Mouse (Mus musculus) urinary bladder, postnatal 4 days (tissue): ENCODE results near the gene Pfkp.

Experiments used
- DNase-seq, 2 experiments: peaks; one replicate each; pipeline ENCODE4 v3.0.0; 2021 to 2022; ENCODE audit warnings: low spot score in 2 of 2

Gene Pfkp

DNA sequence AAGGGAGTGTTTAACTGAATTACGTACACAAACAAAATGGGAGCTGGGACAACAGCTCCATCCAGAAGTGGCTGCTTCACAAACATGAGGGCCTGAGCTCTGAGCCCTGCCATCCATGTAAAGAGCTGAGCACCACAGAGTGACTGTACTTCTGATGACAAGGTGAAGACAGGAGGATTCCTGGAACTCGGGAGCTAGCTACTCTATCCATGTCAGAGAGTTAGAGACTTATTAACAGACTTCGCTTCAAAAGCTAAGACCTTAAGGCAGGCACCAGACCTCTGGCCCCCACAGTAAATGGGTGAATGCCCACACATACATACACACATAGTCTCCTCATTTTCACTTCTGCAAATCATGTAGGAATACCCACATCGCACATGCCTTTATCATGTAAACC is 11.6 kb downstream of the Pfkp start:
- peak in 1 of 2 experiments; percentile 6 for DNase-seq

DNA sequence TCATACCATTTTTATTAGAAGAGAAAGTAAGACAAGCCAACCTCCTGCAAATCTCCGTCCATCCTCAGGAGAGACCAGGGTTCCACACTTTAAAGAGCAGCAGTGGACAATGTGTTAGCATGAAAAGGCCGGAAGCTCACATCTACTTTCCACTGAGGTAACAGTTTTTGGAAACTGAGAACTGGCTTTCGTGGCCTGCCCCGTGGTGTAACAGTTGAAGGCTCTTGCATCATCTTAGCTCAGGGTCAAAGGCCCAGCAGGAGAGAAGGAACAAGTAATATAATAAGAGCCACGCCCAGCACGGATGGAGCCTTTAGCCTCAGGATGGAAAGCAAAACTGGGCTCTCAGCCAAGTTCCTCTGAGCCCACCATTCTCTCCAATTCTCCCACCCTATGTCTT is 12.1 kb downstream of the Pfkp start:
- DNase-seq: no peak

DNA sequence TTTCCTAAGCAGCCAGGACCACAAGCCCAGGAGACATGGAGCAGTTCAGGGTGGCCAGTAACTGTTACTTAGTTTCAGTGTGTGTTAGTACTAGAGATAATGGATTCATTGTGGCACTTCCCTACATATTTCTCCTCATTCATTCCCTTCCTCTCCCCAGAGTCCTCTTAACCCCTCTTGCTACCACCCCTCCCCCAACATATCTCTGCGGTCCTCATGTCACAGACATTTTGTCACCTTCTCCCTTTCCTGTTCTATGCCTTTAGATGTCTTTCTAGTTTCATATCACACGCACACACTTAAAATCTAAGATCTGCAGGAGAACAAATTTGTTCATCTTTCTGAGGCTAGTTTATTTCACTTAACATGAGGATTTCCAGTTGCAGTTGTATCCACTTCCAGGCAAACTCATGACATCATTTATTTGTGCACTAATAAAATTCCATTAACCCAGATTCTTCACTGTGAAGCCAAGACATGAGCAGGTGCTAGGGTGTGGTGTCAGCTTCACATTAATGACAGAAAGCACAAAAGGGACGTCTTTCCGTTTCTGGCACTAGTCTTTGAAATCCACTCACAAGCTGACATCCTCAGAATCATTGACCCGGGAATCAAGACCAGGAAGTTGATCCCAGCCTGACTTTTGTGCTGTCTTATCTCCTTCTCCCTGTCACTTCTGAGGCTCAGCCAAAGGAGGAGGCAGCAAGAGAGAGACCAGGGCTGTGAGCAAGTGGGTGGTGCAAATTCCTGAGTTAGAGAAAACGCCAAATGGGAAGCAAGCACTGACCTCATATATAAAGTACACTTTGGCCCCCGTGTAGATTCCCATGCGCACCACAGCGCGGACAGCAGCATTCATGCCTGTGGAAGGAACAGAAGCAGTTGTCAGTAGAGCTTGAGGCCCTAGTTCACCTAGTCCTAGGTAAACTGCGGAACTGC is 13.2 kb downstream of the Pfkp start:
- DNase-seq: peak in 1 of 2 experiments; percentile 57

DNA sequence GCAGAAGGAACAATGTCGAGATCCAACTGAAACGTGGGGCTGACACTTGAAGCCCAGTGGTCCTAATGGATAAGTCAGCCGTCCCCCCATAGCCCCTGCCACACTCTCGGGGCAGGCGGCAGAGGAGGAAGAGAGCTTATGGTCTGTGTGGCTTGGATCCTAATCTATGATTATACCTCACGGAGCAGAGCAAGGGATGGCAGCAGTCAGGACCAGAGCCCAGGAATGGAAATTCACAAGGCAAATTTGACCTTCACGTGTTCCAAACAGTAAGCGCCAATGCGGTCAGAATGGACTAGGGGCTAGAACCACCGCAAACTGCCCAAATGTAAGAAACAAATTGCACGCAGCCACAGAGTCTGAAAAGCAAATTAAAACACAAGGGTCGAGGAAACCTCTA is 14.5 kb downstream of the Pfkp start:
- no peak for DNase-seq

DNA sequence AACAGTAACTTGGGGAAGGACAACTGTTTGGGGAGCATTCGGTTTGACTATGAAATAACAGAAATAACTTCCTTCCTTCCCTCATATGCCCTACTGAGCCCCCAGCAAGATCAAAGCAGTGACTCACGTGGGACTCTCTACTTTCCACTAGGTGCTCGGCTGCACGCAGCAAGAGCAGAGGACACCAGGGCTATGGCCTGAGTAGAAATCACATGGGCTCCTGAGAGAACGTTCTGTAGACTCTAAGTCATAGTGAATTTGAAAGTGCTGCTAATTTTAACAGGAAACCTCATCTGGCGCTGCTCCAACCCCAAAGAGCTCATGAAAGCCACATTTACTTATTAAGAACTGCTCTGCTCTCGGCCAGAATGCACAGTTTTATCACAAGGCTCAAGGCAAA is 15.1 kb downstream of the Pfkp start:
- no peak for DNase-seq

DNA sequence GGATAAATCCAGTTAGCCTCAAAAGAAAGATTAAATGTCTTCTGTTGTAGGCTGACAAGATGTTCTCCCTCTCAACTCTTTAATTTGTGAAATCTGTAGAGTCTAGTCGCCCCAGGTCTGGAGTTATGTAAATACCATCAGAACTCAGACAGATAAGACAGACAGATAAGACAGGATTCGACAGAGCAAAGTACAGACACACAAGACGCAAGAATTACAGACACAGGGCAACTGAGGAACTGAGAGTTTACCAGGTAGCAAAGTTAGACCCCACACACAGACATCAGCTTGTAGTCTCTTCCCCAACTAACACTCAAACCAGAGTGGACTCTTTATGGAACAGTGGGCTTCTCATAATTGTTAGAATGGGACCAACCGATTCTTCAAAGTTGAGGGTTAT is 15.6 kb downstream of the Pfkp start:
- no peak for DNase-seq

DNA sequence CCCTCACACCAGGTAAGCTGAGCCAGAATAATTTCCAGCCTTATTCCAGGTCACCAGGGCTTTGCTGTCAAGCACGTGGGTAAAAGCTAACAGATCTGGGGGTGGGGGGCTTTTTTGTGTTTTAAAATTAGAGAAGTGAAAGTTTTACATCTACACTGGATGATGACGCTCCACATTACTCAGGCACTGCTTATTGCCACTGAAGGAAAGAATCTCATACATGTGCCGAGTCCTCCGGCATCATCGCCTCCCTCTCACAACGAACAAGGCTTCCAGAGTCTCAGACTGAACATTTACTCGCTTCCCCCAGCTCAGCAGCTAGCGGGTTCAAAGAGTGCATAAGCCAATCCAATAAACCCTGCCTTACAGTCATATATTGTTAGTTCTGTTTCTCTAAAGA is 16.1 kb downstream of the Pfkp start:
- no peak for DNase-seq

DNA sequence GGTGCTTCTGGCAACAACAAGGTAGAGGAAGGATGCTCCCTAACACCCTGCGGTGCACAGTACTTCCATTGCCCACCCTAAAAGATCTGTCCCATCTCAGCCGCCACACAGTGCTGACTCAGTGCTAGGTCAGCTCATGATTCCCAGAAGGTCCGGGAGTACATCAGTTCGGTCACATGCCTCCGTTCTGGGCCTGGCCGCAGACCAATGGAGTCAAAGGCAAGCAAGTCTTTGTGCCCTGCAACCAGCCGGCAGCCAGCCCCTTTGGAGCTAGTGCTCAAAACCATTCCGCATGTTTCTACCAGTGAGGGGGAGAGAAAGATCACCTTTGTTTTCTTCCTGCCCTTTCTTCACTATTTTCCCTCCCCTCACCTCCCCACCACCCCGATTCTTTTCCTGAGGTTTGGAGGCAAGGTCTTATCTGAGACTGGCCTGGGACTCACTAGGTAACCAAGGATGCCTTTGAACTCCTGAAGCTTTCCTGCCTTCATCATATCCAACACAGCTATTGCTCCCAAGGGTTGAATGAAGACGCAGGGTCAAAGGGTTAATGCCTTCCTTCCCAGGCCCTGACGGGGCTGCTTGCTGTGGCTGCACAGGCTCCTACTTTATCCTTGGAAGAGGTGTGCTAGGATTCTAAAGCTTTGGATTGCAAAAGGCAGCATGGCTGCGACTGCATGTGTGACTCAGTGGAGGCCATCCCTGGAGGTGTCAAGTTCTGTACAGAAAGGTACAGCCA is 16.6 kb downstream of the Pfkp start:
- DNase-seq: peak in 1 of 2 experiments; percentile 57

DNA sequence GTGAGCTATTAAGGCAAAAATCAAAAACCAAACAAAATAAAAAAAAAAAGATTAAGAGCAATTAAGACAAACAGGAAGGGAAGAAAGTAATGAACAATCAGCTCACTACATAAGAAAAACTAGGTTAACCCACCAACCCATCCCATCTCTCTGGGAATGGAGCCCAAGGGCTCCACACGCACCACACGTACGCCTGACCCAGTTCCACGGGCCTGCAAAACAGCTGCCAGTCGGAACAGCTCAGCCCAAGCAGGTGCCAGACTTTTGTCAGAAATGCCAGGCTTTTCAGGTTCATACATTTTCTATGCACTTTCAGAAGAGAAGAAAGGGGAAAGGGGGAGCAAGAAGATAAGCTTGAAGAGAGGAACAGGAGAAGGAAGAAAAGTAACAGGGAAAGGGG is 17.9 kb downstream of the Pfkp start:
- peak in 1 of 2 experiments; percentile 22 for DNase-seq

DNA sequence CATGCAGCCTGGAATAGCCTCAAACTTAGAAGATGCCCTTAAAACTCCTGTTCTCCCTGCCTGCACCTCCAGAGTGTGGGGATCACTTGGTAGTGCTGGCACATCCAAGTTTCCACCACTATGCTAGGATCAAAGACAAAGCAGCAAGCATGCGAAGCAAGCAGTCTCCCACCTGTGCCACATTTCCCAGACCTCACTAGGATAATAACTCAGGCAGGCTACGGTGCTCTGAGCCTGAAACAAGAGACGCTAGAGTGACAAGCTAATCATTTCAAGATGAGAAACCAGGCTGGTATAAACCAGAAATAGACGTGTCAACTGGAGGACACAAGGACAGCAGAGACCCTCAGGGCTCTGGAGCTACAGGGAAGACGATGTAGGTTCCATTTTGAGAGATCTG is 18.6 kb downstream of the Pfkp start:
- peak in 1 of 2 experiments; percentile 3 for DNase-seq

DNA sequence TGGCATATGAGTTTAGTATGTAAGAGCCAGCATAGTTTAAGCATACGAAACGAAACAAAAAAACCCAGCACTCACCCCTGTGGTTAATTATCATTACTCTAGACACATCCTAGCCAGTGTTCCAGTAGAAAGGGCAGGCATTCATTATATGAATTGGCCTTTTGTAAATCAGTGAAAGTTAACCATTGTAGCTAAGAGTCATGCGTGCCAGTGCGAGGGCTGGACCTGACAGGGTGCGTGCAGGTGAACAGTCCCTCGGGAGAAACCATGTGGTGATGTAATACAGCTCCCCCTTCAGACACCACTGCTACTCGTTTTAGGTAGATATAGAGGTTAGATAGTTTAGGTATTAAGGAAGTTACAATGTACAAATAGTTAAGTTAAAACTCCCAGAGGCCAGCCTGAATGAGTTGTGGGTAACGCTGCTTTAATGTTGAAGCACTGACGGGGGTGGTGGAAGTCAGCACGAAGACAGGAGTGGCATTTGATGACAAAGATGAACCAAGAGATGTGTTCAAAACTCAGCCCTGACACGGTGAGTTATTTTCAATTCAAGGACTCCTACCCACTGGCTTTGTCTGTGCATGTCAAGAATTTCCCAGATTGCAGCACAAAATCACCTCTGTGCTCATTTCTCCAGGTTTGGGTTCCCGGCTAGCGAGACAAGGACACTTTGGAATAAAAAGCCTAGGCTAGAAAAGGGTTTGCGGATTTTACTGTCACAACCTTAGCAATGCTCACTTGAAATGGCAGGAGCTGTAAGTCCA is 19.4 kb downstream of the Pfkp start:
- DNase-seq: peak in 1 of 2 experiments; percentile 28

DNA sequence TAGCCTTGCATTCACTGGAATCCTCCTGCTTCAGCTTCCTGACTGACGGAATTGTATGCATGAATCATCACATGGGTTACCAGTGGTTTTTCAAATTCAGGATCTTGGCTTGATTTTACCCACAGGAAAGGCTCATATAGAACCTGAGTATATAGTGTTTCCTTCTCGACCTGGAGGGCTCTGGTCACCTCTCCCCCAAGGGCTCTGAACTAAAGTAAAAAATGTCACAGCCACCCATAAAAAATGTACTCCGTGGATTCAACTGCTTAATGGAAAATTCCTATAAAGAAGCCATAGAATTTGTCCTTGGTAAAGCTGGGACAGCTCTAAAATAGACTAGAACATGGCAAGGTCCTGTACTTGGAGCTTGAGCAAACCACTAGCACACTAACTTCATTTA is 20.3 kb downstream of the Pfkp start:
- DNase-seq: no peak

DNA sequence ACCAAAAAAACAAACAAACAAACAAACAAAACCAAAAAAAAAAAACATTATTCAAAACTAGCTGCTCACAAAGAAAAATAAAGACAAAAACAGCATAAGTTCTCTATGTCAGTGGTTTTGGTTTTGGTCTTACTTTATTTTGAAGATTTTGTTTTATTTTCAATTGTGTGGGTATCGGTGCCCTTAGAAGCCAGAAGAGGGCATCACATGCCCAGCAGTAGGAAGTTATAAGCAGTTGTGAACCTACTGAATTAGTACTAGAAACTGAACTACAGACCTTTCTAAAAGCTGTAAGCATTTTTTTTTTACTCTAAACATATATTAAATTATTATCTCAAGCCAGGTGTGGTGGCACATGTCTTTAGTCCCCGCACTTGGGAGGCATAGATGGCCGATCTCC is 21.2 kb downstream of the Pfkp start:
- DNase-seq: no peak

DNA sequence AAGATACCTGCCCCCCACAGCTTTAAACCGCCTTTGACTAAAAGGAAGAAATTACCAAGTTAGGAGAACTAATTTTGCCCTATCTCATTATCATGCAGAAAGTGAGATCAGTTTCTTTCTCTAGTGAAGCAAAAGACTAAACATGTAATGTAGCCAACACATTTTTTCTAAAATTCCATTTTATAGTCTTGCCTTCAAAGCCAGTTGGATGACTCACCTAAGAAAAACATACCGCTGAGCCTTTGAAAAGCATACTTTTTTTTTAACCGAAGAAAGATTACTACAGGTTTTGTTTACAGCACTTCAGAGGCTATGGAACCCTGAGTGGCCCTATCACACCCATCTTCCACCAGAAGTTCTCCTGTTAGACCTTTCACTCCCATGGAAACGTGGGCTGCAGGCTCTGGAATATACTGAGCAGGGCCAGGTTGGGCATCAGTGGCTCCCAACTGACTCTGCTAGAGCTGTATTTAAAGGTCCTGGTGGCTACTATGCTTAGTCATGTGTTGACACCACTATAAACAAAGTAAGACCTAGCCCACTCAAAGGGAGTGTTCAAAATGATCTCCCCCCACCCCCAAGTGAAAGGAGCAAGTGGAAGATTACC is 22.0 kb downstream of the Pfkp start:
- DNase-seq: no peak

DNA sequence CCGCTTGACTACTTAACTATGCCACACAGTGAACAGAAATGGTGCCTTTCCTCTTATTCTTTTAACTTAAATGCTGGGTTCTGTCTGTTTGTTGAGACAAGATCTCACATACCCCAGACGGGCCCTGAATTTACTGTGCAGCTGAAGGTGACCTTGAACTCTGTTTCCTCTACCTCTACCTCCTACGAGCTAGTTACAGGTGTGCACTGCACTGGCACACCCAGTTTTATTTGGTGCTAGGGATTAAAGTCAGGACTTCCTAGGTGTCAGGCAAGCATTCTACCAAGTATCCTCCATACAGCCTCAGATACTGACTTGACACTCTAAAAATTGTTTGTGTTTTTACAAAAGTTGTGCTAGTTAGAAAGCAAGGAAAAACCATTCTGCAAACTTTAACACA is 22.6 kb downstream of the Pfkp start:
- no peak for DNase-seq

DNA sequence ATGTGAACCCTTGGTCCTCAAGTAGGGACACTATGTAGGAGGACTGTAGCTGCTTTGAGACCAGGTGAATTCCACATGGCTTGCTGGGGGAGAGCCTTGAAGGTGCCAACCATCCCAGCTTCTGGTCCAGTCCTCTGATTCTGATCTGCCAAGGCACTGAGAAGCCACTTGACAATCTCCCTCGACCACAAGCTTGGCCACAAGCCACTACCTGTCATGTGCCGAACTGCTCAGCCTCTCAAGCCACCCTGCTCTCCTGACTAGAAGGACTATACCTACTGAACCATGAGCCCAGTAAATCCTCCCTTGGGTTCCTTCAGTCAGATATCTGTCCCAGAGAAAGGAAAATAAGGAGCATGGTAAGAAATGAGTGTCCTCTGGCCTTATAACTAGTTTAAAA is 24.0 kb downstream of the Pfkp start:
- no peak for DNase-seq

DNA sequence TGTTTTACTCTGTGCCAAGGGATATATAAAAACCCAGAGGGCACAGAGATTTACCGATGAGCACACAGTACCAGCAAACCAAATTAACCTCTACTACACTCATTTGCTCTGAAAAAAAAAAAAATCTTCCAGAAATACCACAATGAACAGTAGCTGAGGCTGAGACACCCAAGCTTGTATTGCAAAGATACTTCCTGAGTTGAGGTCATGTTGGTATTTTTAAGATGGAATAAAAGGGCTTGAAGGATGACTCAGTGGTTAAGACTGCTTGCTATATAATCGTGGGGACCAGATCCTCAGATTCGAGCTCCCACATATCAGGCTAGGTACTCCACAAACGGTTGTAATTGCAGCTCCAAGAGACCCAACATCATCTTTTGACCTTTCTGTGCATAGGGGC is 24.5 kb downstream of the Pfkp start:
- no peak for DNase-seq

DNA sequence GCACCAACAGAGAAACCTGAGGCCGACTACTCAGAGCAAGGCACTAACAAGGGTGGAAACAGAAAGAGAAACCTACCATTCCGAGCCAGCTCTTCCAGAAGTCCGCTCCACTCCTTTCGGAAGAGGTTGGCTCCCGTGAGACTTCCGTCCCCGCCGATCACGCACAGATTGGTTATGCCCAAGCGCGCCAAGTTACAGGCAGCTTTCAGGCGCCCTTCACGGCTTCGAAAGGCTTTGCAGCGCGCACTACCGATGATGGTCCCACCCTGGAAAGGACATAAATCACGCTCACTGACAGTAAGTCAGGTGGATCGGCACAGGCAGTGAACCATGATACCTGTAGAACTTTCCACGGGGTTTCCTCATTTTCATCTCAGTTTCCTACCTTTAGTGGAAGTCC is 26.7 kb downstream of the Pfkp start:
- no peak for DNase-seq

DNA sequence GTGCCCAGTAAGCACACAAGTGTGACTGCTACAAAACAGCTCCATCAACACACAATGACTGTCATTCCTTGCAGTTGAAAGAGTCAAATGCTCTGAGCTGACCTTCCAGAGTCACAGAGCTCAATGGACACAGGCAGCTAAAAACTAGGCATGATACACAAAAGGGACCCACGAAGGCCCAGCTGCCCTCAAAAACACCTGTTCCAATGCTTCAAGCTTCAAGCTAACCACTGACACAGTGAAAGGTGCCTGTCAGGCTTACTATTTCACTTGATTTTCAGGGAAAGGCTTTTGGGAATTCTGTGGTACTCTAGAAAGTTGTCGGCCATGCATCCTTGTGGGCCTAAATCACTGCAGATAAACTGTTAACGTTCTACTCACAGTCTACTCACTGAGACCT is 28.3 kb downstream of the Pfkp start:
- no peak for DNase-seq

DNA sequence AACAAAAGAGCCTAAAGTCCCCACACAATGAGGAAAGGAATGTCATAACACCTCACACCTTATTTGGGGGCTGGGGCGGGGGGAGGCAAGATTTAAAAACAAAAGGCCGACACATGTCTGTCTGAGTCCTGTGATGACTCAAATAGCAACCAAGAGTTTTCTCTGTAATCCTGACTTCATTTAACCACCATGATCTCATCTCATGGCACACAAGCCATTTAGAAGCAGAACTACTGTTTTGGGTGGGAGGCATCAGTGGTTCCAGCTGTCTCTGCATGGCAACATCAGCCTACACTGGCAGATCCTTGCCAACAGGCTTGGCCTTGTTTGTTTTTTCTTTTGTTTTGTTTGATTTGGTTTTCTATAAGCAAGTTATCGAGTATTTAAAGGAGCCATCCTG is 29.9 kb downstream of the Pfkp start:
- DNase-seq: no peak

DNA sequence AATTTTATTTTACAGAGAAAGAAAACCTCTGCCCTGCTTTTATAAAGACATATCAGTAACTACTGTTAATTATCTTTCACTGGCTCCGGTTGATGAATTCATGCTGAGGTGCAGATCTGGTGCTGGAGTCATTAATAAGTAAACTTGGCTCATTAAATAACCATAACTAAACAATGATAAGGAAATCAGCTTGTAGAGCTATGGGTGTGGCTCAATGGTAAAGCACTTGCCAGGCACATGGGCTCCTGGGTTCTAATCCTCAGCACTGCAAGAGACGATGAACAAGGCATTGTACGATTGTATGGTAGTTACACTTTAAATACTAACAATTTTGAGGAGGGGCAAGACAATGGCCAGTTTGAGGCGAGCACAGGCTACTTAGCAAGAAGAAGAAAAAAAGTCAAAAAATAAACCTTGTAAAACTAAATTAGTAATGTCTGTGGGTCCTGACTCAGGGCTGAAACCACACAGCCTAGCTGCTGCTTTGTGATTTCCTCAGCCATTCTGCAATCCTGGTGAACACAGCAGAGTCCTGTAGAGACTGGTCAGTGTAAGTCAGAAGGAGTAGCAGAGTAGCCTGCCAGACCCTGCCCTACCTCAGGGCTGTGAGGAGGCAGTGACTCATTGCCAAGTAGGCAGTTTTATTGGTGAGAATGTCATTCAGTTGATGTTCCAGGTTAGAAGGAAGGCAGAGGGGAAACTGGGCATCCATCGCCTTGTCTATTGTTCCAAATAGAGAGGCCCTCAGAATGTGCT is 34.7 kb downstream of the Pfkp start:
- DNase-seq: no peak
